Mouse (Mus musculus) CD4-positive, CD25-positive, alpha-beta regulatory T cell, adult 9 weeks (primary cell): Measurements from ENCODE around the gene Zmpste24. TPM values are rescaled to one million over a fixed set of nuclear protein-coding genes. Genes with fewer than 3 reads are reported as not detected.

Source experiments
- polyA plus RNA-seq: library from polyadenylated mRNA; unstranded; fragments of 100-300 nt; shearing (Covaris generic); gene quantifications from one replicate; pipeline ENCODE4 v1.2.1, GENCODE M21; 2017

Gene Zmpste24
- polyA plus RNA-seq = 63.1 TPM

GRCm38 (mm10) chr4:121097650-121098378 is at the start of gene Zmpste24:
Gene Zmpste24 (minus strand): TSS chr4:121098241.

GRCm38 (mm10) chr4:121109126-121109525 is 11.1 kb upstream of the Zmpste24 start, which contains the start of gene Tmco2:
Gene Tmco2 (minus strand): TSS chr4:121109226.

GRCm38 (mm10) chr4:121039331-121040115 is 58.5 kb downstream of the Zmpste24 start, which contains the start of gene Col9a2:
Gene Col9a2 (plus strand): TSS chr4:121039385.

GRCm38 (mm10) chr4:121016928-121017657 is 80.9 kb downstream of the Zmpste24 start, which contains the start of gene Smap2:
Gene Smap2 (minus strand): TSS chr4:121017247.

Other genes starting within 250 kb of the Zmpste24 start
- gene Rims3, start 243.4 kb downstream of the Zmpste24 start, polyA plus RNA-seq = 0.94 TPM
- 33.1 TPM for gene Exo5, start 173.2 kb downstream of the Zmpste24 start, polyA plus RNA-seq
- gene Zfp69, start 146.5 kb downstream of the Zmpste24 start, polyA plus RNA-seq = 1.1 TPM
- 32.2 TPM for gene Smap2, start 81.0 kb downstream of the Zmpste24 start, polyA plus RNA-seq
- gene Col9a2, start 58.9 kb downstream of the Zmpste24 start, polyA plus RNA-seq = not detected
- gene Tmco2, start 11.0 kb upstream of the Zmpste24 start, polyA plus RNA-seq = not detected
- 33.8 TPM for gene Rlf, start 116.8 kb upstream of the Zmpste24 start, polyA plus RNA-seq
- gene Gm12888, start 226.7 kb upstream of the Zmpste24 start, polyA plus RNA-seq = not detected